Mouse (Mus musculus) embryonic facial prominence, embryonic 12.5 days (tissue): ENCODE results near the gene Tubg1. TPM values are rescaled to one million over a fixed set of nuclear protein-coding genes. Genes with fewer than 3 reads are reported as not detected.

Experiments
- ATAC-seq: fragments of 200-750 bp; cut with Nextera tagmentation; 2 replicates; pipeline ENCODE4 v1.8.0; 2017; ENCODE audit not compliant: insufficient number of reproducible peaks, insufficient read depth, low FRiP score, low TSS enrichment
- H3K27ac ChIP-seq: fragments of 300-500 bp; sonication (generic); 2 replicates; pipeline ENCODE4 v1.5.1; 2016; ENCODE audit warnings: mild to moderate bottlenecking
- H3K27me3 ChIP-seq: fragments of 300-500 bp; sonication (generic); 2 replicates; pipeline ENCODE4 v1.6.1; 2016; ENCODE audit warnings: mild to moderate bottlenecking, moderate library complexity
- H3K36me3 ChIP-seq: fragments of 300-500 bp; sonication (generic); 2 replicates; pipeline ENCODE4 v1.6.1; 2016; ENCODE audit warnings: mild to moderate bottlenecking
- H3K4me1 ChIP-seq: fragments of 300-500 bp; sonication (generic); 2 replicates; pipeline ENCODE4 v1.6.1; 2016
- H3K4me2 ChIP-seq: fragments of 300-500 bp; sonication (generic); replicated peaks from 2 replicates; pipeline ENCODE4 v1.6.1; 2016; ENCODE audit warnings: mild to moderate bottlenecking, moderate library complexity
- H3K4me3 ChIP-seq: fragments of 300-500 bp; sonication (generic); 2 replicates; pipeline ENCODE4 v1.5.1; 2016; ENCODE audit warnings: mild to moderate bottlenecking
- H3K9ac ChIP-seq: fragments of 300-500 bp; sonication (generic); 2 replicates; pipeline ENCODE4 v1.6.1; 2016; ENCODE audit warnings: mild to moderate bottlenecking, moderate library complexity
- H3K9me3 ChIP-seq: fragments of 300-500 bp; sonication (generic); 2 replicates; pipeline ENCODE4 v1.6.1; 2016; ENCODE audit warnings: mild to moderate bottlenecking, moderate library complexity
- WGBS: fragments of 180-500 bp; shearing (Covaris S2); methylation state at CpG from one replicate; pipeline ENCODE4 v1.1.7; 2016; 5-methylcytosine and 5-hydroxymethylcytosine counted together
- polyA plus RNA-seq: library from polyadenylated mRNA; unstranded; fragments of >200 nt; fragmentation: Nextera tagmentation; extraction: Ambion mirVana; gene quantifications from 2 replicates; pipeline ENCODE4 v1.2.1, GENCODE M21; 2016

Gene Tubg1
- polyA plus RNA-seq, 1 experiment from 2014 or later: 81.7 TPM

- Histone ChIP-seq H3K9me3 (no peaks in the 10 kb centered on the region), H3K4me2 (peak overlapping the region; percentile 86), H3K27ac (no peak overlapping the region), H3K4me1 (peaks cover 49% of the 10 kb centered on the region), H3K27me3 (peaks cover 79% of the 10 kb centered on the region), H3K9ac (peak overlapping the region; percentile 62; the same call in 1 of the 2 replicates), H3K36me3 (peaks cover 10% of the 10 kb centered on the region), H3K4me3 (peak overlapping the region; percentile 58)
- WGBS: 10% methylated on average over 16 of the region's 17 CpGs
- ATAC-seq: no peak
Observed at GRCm38 (mm10) chr11:101169301-101170107, 49.8 kb downstream of the Tubg1 start.

GRCm38 (mm10) chr11:101170354-101170810 is 50.6 kb downstream of the Tubg1 start, which contains the start of gene Cntnap1:
Gene Cntnap1 (plus strand): TSS chr11:101170523.
- Histone ChIP-seq H3K36me3 (peaks cover 10% of the 10 kb centered on the region), H3K27me3 (peaks cover 79% of the 10 kb centered on the region), H3K9me3 (no peaks in the 10 kb centered on the region), H3K27ac (peak within 1 kb of the TSS; percentile 20; the same call in 1 of the 2 replicates), H3K4me1 (peaks cover 47% of the 10 kb centered on the region), H3K4me2 (peak within 1 kb of the TSS; percentile 86), H3K9ac (peak within 1 kb of the TSS; percentile 62), H3K4me3 (peak within 1 kb of the TSS; percentile 58)
- WGBS: under 1% methylated on average over 35 of the region's 35 CpGs
- ATAC-seq: no peak

- H3K4me2 ChIP-seq: peak within 1 kb of the TSS; percentile 86
- H3K4me1 ChIP-seq: peaks cover 50% of the 10 kb centered on the region
- H3K27ac ChIP-seq: peak within 1 kb of the TSS; percentile 84
- under 1% methylated on average over 41 of the region's 50 CpGs for WGBS
- H3K9ac ChIP-seq: peak within 1 kb of the TSS; percentile 62
- H3K27me3 ChIP-seq: peaks cover 79% of the 10 kb centered on the region
- peak; percentile 94 for ATAC-seq
- peak within 1 kb of the TSS; percentile 58 for H3K4me3 ChIP-seq
- no peaks in the 10 kb centered on the region for H3K9me3 ChIP-seq
- peaks cover 10% of the 10 kb centered on the region for H3K36me3 ChIP-seq
Observed at GRCm38 (mm10) chr11:101170811-101171610, 51.3 kb downstream of the Tubg1 start, which contains the start of gene Plekhh3. Gene Plekhh3 (minus strand): TSS chr11:101171351.

- Histone ChIP-seq H3K9ac (peak overlapping the region; percentile 49), H3K9me3 (no peaks in the 10 kb centered on the region), H3K36me3 (peaks cover 10% of the 10 kb centered on the region), H3K4me3 (peak overlapping the region; percentile 58), H3K4me2 (peak overlapping the region; percentile 86), H3K27me3 (peaks cover 79% of the 10 kb centered on the region), H3K4me1 (peaks cover 56% of the 10 kb centered on the region), H3K27ac (peak overlapping the region; percentile 84)
- under 1% methylated on average over 31 of the region's 31 CpGs for WGBS
- peak; percentile 37; the same call in 1 of the 2 replicates for ATAC-seq
Observed at GRCm38 (mm10) chr11:101171721-101172433, 52.1 kb downstream of the Tubg1 start.

- no peak for ATAC-seq
- Histone ChIP-seq H3K27ac (peak overlapping the region; percentile 84), H3K4me2 (peak overlapping the region; percentile 86), H3K4me1 (peaks cover 60% of the 10 kb centered on the region), H3K9ac (peak overlapping the region; percentile 49), H3K36me3 (peaks cover 5% of the 10 kb centered on the region), H3K9me3 (no peaks in the 10 kb centered on the region), H3K27me3 (peaks cover 79% of the 10 kb centered on the region), H3K4me3 (peak overlapping the region; percentile 58)
- 7% methylated on average over 5 of the region's 5 CpGs for WGBS
Observed at GRCm38 (mm10) chr11:101172434-101172815, 52.7 kb downstream of the Tubg1 start.

GRCm38 (mm10) chr11:101173112-101173511 is 53.4 kb downstream of the Tubg1 start:
- Histone ChIP-seq H3K9ac (no peak overlapping the region), H3K36me3 (no peaks in the 10 kb centered on the region), H3K27me3 (peaks cover 79% of the 10 kb centered on the region), H3K4me1 (peaks cover 60% of the 10 kb centered on the region), H3K9me3 (no peaks in the 10 kb centered on the region), H3K4me2 (peak overlapping the region; percentile 68), H3K4me3 (no peak overlapping the region; the same call in 1 of the 2 replicates), H3K27ac (no peak overlapping the region)
- no peak for ATAC-seq
- 6% methylated on average over 11 of the region's 11 CpGs for WGBS

GRCm38 (mm10) chr11:101173631-101174388 is 54.1 kb downstream of the Tubg1 start:
- H3K4me1 ChIP-seq: peaks cover 60% of the 10 kb centered on the region
- peak; percentile 37; the same call in 1 of the 2 replicates for ATAC-seq
- H3K4me2 ChIP-seq: peak overlapping the region; percentile 68
- H3K9ac ChIP-seq: peak overlapping the region; percentile 30; the same call in 1 of the 2 replicates
- peaks cover 79% of the 10 kb centered on the region for H3K27me3 ChIP-seq
- H3K4me3 ChIP-seq: peak overlapping the region; percentile 30
- under 1% methylated on average over 61 of the region's 61 CpGs for WGBS
- H3K27ac ChIP-seq: peak overlapping the region; percentile 26; the same call in 1 of the 2 replicates
- H3K9me3 ChIP-seq: no peaks in the 10 kb centered on the region
- no peaks in the 10 kb centered on the region for H3K36me3 ChIP-seq

- peaks cover 57% of the 10 kb centered on the region for H3K4me1 ChIP-seq
- 0 out of 2 replicates have a peak overlapping the region, but pooled peaks have one; percentile 26 for H3K27ac ChIP-seq
- ATAC-seq: no peak
- H3K36me3 ChIP-seq: no peaks in the 10 kb centered on the region
- H3K9ac ChIP-seq: peak overlapping the region; percentile 30; the same call in 1 of the 2 replicates
- H3K4me3 ChIP-seq: peak overlapping the region; percentile 30
- H3K9me3 ChIP-seq: no peaks in the 10 kb centered on the region
- peaks cover 79% of the 10 kb centered on the region for H3K27me3 ChIP-seq
- WGBS: 30% methylated on average over 9 of the region's 9 CpGs
- peak overlapping the region; percentile 68 for H3K4me2 ChIP-seq
Observed at GRCm38 (mm10) chr11:101174389-101174745, 54.6 kb downstream of the Tubg1 start.

- Histone ChIP-seq H3K36me3 (no peaks in the 10 kb centered on the region), H3K27me3 (peaks cover 77% of the 10 kb centered on the region), H3K4me1 (peaks cover 50% of the 10 kb centered on the region), H3K9ac (no peak within 1 kb of the TSS; the same call in 1 of the 2 replicates), H3K27ac (no peak within 1 kb of the TSS), H3K4me2 (peak within 1 kb of the TSS; percentile 68), H3K9me3 (no peaks in the 10 kb centered on the region), H3K4me3 (peak within 1 kb of the TSS; percentile 30)
- WGBS: 21% methylated on average over 14 of the region's 14 CpGs
- ATAC-seq: no peak
Observed at GRCm38 (mm10) chr11:101174851-101175628, 55.3 kb downstream of the Tubg1 start, which contains the start of gene Ccr10. Gene Ccr10 (minus strand): TSS chr11:101175443.

- ATAC-seq: no peak
- no peaks in the 10 kb centered on the region for H3K9me3 ChIP-seq
- 12% methylated on average over 11 of the region's 11 CpGs for WGBS
- no peaks in the 10 kb centered on the region for H3K36me3 ChIP-seq
- H3K4me3 ChIP-seq: peak overlapping the region; percentile 29
- H3K27me3 ChIP-seq: peaks cover 74% of the 10 kb centered on the region
- H3K4me1 ChIP-seq: peaks cover 43% of the 10 kb centered on the region
- no peak overlapping the region for H3K27ac ChIP-seq
- no peak overlapping the region for H3K9ac ChIP-seq
- H3K4me2 ChIP-seq: peak overlapping the region; percentile 48
Observed at GRCm38 (mm10) chr11:101175636-101176116, 55.9 kb downstream of the Tubg1 start.
